8 mouse cellular contexts compared by ENCODE assay signal in the genomic region with DNA sequence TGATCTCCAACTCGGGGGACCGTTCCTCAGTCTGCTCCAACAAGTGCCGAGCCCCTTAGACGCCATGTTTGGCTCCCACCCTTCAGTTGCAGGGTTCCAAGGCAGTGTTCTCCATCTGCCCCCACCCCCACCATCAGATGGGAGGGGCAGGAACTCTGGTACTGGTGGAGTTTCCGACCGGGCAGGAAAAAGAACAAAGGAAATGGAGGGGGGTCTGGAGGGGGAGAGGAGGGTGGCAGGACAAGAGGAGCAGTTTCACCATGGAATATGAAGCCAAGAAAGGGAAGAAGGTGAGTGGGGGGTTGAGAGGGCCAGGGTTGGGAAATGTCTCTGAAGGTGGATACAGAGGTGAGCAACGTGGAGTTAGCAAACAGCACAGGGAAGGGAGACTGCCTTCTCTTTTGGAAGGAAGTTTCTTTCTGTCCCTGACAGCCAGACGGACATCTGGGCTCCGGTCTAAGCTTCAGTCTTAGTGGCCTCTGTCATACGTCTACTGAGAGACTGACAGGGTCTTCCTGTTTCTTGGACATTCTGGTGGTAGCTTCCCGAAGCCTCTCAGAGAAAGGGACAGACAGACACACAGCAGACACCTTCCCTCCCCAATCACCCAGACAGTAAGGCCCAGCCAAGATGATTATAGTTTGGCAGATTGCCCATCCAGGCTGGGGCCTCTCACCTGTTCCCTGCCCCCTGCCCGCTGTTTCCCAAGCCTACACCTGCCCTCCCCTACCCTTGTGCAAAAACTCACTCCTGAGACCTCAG. TPM values are rescaled to one million over a fixed set of nuclear protein-coding genes. Genes with fewer than 3 reads are reported as not detected.
DNase-seq lines count a peak whose midpoint lies in the region; ATAC-seq and TF ChIP-seq lines count a peak whose summit lies in the region.

A gene (plus strand): TSS at position 209 of the 762 bp plus-strand sequence.

- 0 out of 2 replicates have a peak, but pooled peaks have one; percentile 40 for ATAC-seq in heart, embryonic 13.5 days (ENCODE audit: extremely low read depth, insufficient number of reproducible peaks, low FRiP score, low TSS enrichment)
- ATAC-seq in forebrain, postnatal 0 days, result no peak

- WGBS in heart, embryonic 13.5 days, result 32% methylated on average over 12 of the region's 12 CpGs
- WGBS in olfactory bulb, adult 2 months, result 62% methylated on average over 12 of the region's 12 CpGs
- 59% methylated on average over 12 of the region's 12 CpGs for WGBS in forebrain, postnatal 0 days

- no peak for TF ChIP-seq POLR2A in olfactory bulb, adult 2 months (IDR thresholded peaks at IDR 0.05; ENCODE audit: insufficient read depth, low read depth, low read length)

- no peaks in the 10 kb centered on the region for H3K9me3 ChIP-seq in heart, embryonic 13.5 days
- no peaks in the 10 kb centered on the region for H3K9me3 ChIP-seq in forebrain, postnatal 0 days (ENCODE audit: low read length)

- H3K36me3 ChIP-seq in heart, embryonic 13.5 days, result no peaks in the 10 kb centered on the region
- H3K36me3 ChIP-seq in forebrain, postnatal 0 days (ENCODE audit: insufficient read depth), result no peaks in the 10 kb centered on the region

- H3K4me3 ChIP-seq in layer of hippocampus, adult 2 months, result peak within 1 kb of the TSS; percentile 26
- H3K4me3 ChIP-seq in heart, embryonic 13.5 days, result peak within 1 kb of the TSS; percentile 44
- H3K4me3 ChIP-seq in olfactory bulb, adult 2 months (ENCODE audit: insufficient read depth, low read depth, low read length), result peak within 1 kb of the TSS; percentile 0; the same call in 1 of the 2 replicates
- H3K4me3 ChIP-seq in forebrain, postnatal 0 days (ENCODE audit: low read depth, low read length), result no peak within 1 kb of the TSS

- peaks cover 50% of the 10 kb centered on the region for H3K27me3 ChIP-seq in heart, embryonic 13.5 days (replicated peaks)
- H3K27me3 ChIP-seq in forebrain, postnatal 0 days (ENCODE audit: insufficient read depth, low read length), result peaks cover 8% of the 10 kb centered on the region

- H3K4me2 ChIP-seq in heart, embryonic 13.5 days, result peak within 1 kb of the TSS; percentile 59
- H3K4me2 ChIP-seq in forebrain, postnatal 0 days (ENCODE audit: low read depth), result no peak within 1 kb of the TSS

- H3K27ac ChIP-seq in layer of hippocampus, adult 2 months, result peak within 1 kb of the TSS; percentile 74
- peak within 1 kb of the TSS; percentile 79 for H3K27ac ChIP-seq in heart, embryonic 13.5 days (replicated peaks)
- H3K27ac ChIP-seq in olfactory bulb, adult 2 months (ENCODE audit: insufficient read depth, low read depth, low read length), result no peak within 1 kb of the TSS
- no peak within 1 kb of the TSS for H3K27ac ChIP-seq in forebrain, postnatal 0 days (ENCODE audit: low read depth, low read length)

- H3K4me1 ChIP-seq in heart, embryonic 13.5 days, result peaks cover 15% of the 10 kb centered on the region
- H3K4me1 ChIP-seq in olfactory bulb, adult 2 months (ENCODE audit: control insufficient read depth, insufficient read depth, low read length), result peaks cover 4% of the 10 kb centered on the region; the same call in 1 of the 2 replicates
- H3K4me1 ChIP-seq in forebrain, postnatal 0 days (ENCODE audit: insufficient read depth), result no peaks in the 10 kb centered on the region

- DNase-seq in layer of hippocampus, adult 2 months (ENCODE audit: low spot score in 2 of 2), result no peak
- DNase-seq in layer of hippocampus, adult 9-10 months (ENCODE audit: low spot score), result no peak
- DNase-seq in kidney, postnatal 4 days, result peak; percentile 44 to 70
- no peak for DNase-seq in forebrain, postnatal 0 days
- no peak for DNase-seq in layer of hippocampus, adult 9-11 months
- no peak for DNase-seq in left cerebral cortex, adult 9 months (ENCODE audit: low spot score in 2 of 2)

- H3K9ac ChIP-seq in heart, embryonic 13.5 days, result peak within 1 kb of the TSS; percentile 73
- H3K9ac ChIP-seq in forebrain, postnatal 0 days, result no peak within 1 kb of the TSS

- no peak for TF ChIP-seq CTCF in layer of hippocampus, adult 2 months (conservative IDR thresholded peaks at IDR 0.05)
- no peak for TF ChIP-seq CTCF in olfactory bulb, adult 2 months (IDR thresholded peaks at IDR 0.05; ENCODE audit: insufficient read depth, low read depth, low read length)
- TF ChIP-seq CTCF in forebrain, postnatal 0 days (IDR thresholded peaks at IDR 0.05; ENCODE audit: low read depth), result no peak

RNA-seq across cellular contexts. Expression of the gene that starts here (rescaled TPM):
- total RNA-seq in layer of hippocampus, adult 2 months (2021), result 1 to 10 TPM; 4.9 to 6.6 TPM
- 4.6 and 5.3 TPM in 2 replicates for polyA plus RNA-seq in heart, embryonic 13.5 days (2015; fragmentation: Nextera tagmentation; extraction: Ambion mirVana)
- not detected in 2 replicates for polyA plus RNA-seq in olfactory bulb, adult 2 months (2012; ENCODE audit: insufficient read depth, insufficient read length, low replicate concordance, missing spikeins)
- 2.1 and 7.4 TPM in 2 replicates for total RNA-seq in forebrain, postnatal 0 days (2014; rRNA removed)
- polyA plus RNA-seq in forebrain, postnatal 0 days (2015; fragmentation: Nextera tagmentation; extraction: Ambion mirVana), result 1.1 TPM in 2 replicates

Comparison
In these comparisons a context has a peak if more than half of its experiments do, and no peak if none do; other contexts are left out.
1. DNase-seq: peak in kidney, postnatal 4 days (2 of 2); none in layer of hippocampus, adult 2 months (0 of 2), layer of hippocampus, adult 9-10 months (single experiment), forebrain, postnatal 0 days (single experiment), layer of hippocampus, adult 9-11 months (single experiment) and left cerebral cortex, adult 9 months (0 of 2).
2. H3K27ac ChIP-seq: peak in layer of hippocampus, adult 2 months (single experiment) and heart, embryonic 13.5 days (single experiment); none in olfactory bulb, adult 2 months (single experiment) and forebrain, postnatal 0 days (single experiment).